Mouse (Mus musculus) kidney, postnatal 36 days (tissue): ENCODE results near the gene Ptma.
"Not testable (repeated sequence)": the region's sequence is repeated elsewhere in the genome, so short reads cannot be mapped to it uniquely, and the experiment has no call there.

ENCODE experiments used
- DNase-seq, 2 experiments: peaks; one replicate each; pipeline ENCODE4 v3.0.0; 2021 to 2022; ENCODE audit warnings: mixed read lengths in 2 of 2

Ptma gene

DNA sequence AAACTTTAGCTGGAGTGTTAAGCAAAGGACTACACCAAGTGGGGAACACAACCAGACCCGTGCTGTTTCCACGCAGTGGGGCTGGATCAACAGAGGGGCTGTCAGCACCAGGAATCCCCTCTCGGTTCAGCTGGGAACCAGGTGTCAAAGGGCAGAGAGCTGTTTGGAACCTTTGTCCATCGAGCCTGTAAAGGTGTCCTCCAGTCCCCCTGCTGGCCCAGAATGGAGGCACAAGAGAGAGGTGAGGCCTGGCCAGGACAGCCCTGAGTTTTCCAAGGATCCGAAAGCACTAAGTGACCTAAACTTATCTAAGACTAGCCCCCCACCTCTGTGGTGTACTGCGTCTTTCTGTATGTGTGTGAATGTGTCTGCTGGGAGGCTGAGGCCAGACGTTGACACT lies 6.2 kb upstream of the Ptma start:
- peak; percentile 75 to 91 for DNase-seq

DNA sequence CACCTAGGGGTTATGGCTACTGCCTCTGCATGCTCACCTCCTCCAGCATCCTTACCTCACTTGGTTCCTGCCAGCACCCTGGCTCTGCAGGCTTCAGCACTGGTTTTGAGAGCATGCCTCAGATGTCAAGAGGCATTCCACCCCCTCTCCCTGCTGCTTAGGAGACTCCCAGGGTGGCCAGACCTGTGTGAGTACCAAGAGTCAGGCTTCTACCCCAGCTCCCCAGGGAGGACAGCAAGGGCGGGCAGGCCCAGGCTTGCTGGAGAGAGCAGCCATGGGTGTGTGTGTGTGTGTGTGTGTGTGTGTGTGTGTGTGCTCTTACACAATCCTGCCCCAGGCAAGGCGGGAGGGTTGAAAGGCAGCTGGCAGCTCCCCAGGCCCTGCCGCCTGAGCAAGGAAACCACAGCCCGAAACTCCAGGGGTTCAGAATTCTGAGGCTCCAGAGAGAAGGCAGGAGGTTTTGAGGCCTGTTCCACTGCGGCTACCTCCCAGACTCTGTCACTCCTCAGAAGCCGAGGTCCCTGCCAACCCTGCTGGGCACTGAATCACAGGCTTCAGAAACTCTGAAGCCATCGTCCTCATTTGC lies 4.1 kb upstream of the Ptma start:
- DNase-seq: peak; percentile 24 to 53

DNA sequence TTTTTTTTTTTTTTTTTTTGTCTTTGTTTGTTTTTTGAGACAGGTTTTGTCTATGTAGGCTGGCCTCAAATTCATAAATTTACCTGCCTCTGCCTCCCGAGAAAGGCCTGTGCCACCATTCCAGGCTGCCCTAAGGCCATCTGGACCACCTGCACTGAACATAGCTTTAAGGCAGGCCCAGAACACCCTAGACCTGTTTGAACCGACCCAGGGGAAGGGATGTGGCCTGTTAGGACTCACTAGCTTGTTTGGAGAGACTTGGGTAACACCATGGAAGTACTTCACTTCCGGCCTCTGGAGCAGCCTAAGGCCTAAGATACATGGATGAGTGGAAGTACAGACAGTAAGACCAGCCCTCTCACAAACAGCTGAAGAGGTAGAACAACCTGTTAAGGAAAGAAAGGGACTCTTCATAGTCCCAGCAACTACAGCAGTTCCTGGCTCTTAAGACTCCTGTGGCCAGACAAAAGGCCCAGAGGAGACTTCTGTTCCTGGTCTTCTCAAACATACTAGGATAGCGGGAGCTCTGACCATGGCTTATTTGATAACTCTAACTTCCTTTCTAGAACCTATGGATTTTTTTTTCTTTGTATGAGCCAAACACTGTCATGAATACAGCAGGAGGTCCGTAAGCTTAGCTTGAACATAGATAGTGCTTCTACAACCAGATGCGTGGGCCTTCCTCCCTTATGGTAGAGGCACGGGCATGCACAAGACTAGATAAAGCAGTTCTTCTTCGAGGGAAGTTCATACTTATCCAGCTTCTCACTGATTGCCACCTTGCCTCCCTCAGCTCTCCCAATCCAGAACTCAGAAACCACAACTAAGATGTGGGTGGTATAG lies 2.5 kb upstream of the Ptma start:
- DNase-seq: no peak

GRCm38 (mm10) chr1:86524619-86525498 lies 1.7 kb upstream of the Ptma start:
- peak; percentile 99 to 100 for DNase-seq

GRCm38 (mm10) chr1:86525499-86526115 lies 919 bp upstream of the Ptma start:
- DNase-seq: peak; percentile 58 to 77

GRCm38 (mm10) chr1:86526789-86527598 lies 468 bp downstream of the Ptma start:
- peak; percentile 14 to 63 for DNase-seq

DNA sequence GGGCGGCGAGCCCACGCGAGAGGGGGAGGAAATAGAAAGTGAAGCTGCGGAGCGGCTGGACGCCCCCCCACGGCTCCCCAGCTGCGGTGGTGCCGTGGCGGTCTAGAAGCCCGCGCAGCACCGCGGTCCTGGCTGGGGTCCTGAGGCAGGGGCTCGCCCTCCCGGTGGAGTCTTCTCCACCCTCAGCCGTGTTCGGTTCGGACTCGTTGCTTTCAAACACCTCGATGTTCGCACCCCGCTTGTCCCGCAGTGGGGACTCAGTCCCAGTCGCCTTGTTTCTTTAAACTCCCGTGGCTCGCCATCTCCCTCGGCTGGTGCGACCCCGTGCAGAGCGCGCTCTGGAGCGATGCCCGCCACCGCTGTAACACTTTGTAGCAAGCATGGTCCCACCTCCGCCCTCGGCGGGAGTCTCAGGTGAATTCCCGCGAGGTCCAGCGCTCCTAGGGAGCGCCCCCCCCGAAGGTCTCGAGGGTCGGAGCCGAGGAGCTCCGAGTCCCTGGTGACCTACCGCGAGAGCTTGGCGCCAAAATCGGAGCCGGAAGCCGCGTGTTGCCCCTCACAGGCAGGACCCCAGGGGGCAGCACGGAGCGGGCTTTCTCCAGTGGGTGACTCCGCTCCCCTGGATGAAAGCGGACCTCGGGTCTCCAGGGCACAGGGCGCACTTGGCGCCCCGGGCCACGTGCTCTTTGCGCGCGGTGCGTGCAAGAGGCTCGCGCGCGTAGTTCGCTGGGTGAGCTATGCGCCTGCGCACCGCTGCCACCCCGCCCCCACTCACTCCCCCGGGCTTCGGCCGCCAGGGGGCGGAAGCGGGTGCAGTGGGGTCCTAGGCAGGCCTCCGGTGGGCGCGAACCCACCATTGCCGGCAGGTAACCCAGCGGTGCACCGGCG lies 1.3 kb downstream of the Ptma start:
- DNase-seq: peak; percentile 88 to 94

GRCm38 (mm10) chr1:86528571-86529180 lies 2.1 kb downstream of the Ptma start:
- peak; percentile 78 to 83 for DNase-seq

- no peak for DNase-seq
These were observed 3.1 kb downstream of the Ptma start for GRCm38 (mm10) chr1:86529590-86529989.

- peak; percentile 30 to 41 for DNase-seq
These were observed 4.5 kb downstream of the Ptma start for GRCm38 (mm10) chr1:86530871-86531546.

DNA sequence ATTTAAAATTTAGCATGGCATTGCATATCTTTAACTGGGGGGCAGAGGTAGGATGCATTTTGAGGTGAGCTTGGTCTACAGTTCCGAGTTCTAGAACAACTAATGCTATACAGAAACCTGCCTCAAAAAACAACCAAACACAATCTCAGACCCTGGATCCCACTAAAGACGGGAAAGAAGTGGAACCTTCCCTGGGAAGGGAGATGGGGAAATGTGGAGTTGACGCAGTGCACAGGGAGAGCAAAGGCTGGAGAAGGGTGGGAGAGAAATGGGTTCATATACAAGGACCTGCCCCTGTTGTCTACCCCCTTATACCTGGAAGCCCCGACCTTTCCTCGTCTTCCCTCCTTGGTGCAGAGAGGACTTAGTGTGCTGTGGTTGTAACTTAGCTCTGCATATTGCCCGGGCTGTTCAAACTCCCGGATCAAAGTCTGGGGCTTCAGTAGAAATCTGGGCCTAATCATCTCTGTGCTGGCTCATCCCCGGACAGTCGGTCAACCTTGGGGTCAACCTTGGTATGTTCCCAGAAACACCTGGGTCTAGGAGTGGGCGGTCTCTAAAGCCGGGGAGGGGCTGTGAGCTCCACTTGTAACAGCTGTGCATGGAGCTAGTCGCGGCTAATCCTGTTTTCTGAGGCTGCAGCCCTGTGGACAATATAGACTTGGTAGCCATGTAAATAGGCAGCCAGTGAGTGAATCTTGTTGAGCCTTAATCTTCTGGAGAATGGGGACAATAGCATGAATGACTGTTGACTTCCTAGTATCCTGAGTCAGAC lies 5.2 kb downstream of the Ptma start:
- peak; percentile 59 to 66 for DNase-seq

- DNase-seq: peak; percentile 93 to 97
These were observed 6.0 kb downstream of the Ptma start for GRCm38 (mm10) chr1:86532362-86533051.

DNA sequence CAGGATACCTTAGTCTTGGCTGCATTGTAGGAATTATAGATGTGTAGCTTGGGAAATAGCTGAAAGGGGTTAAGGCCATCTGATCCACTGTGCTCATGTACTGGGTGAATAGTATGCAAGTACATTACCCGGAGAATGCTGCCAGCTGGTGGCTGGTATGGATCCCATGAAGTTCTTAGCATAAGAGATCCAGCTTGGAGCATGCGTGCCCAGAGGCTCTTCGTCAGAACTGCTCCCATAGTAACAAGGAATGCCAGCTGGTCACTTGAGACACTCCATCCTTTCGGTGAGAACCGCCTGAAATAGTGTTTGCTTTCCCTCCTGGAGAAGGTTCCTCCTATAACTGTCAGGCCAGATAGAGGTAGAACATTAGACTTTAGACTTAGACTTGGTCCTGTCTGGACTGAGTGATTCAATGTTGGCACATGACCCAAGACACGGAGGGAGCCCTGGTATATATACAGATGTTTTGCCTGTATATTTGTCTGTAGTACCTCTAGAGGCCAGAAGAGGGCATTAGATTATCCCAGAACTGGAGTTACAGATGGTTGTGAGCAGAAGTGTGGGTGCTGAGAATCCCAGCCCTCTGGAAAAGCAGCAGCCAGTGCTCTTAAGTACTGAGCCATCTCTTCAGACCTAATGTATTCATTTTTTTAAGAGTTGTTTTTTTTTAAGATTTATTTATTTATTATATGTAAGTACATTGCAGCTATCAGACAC lies 7.0 kb downstream of the Ptma start:
- DNase-seq: no peak

DNA sequence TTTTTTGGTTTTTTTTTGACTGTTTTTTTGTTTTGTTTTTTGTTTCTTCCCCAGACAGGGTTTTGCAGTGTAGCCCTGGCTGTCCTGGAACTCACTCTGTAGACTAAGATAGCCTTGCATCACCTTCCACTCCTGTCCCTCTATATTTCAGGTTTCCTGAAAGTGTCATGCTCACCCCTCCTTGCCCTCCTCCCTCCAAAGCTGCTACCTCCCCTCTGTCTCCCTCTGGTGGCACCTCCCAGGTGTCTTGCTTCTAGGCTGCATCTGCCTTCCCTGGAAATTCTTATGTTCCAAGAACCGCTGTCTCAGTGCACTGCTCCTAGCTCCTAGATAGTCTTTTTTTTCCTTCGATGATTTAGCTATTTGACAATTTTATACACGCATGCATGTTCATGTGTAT lies 11.9 kb downstream of the Ptma start:
- DNase-seq: peak in 1 of 2 experiments; percentile 54

DNA sequence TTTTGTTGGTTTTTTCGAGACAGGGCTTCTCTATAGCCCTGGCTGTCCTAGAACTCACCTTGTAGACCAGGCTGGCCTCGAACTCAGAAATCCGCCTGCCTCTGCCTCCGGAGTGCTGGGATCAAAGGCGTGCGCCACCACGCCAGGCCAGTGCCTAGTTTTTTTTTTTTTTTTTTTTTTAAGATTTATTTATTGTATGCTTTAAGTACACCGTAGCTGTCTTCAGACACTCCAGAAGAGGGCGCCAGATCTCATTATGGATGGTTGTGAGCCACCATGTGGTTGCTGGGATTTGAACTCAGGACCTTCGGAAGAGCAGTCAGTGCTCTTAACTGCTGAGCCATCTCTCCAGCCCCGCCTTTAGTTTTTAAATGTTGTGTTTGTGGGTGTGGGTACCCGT lies 13.1 kb downstream of the Ptma start:
- DNase-seq: not testable (repeated sequence)

- DNase-seq: no peak
These were observed 16.1 kb downstream of the Ptma start for GRCm38 (mm10) chr1:86542584-86542983.

DNA sequence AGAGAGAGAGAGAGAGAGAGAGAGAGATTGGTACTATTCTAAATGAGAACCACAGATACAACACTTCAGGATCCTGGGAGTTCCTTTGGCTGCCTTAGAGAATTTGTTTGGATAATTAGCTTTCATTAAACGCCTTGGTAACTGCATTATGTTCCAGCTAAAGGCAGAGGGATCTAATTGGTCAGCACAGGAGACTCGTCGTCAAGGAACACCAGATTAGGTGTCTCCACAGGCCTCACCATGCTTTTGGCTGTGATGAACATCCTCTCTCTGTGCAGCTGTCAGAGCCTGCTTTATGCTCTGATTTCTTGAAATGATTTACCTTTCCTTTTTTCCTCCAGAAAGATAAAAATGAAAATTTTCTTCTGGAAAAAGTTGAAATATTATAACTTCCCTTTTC lies 20.3 kb downstream of the Ptma start:
- no peak for DNase-seq

GRCm38 (mm10) chr1:86551299-86551698 lies 24.8 kb downstream of the Ptma start:
- no peak for DNase-seq
